Comparison of ENCODE assay signal across 15 mouse cellular contexts in the genomic region with DNA sequence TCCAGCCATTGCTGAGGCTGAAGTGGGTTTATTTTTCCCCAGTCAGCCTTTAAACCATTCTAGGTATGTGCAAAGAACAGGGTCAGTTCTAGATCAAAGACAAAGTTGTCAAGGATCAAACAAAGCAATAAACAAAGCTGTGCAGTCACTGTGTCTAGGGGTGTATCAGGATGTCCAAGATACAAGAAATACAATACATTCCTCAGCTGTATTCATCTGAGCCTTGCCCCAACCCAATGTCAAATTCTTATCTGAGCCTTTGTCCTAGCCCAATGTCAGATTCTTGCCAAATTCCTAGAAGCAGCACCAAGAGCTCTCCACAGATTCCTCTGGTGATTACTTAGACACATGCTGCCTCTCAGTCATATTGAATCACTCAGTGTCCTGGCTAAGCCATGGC.
"Had no signal": no experiment of that assay in that cellular context is flagged by ENCODE, and none has a peak within 500 bp of the region (broad histone marks: within the 10 kb centered on the region; RNA-seq: fewer than 3 reads in every experiment).

No protein-coding gene starts in this region.

- H3K4me1 ChIP-seq: neural tube, embryonic 15.5 days; stomach, embryonic 15.5 days had no signal

- H3K36me3 ChIP-seq: neural tube, embryonic 15.5 days; stomach, embryonic 15.5 days had no signal

- DNase-seq: retina, postnatal 1 day; right cerebral cortex, adult 18-20 months; right cerebral cortex, postnatal 14 days; right cerebral cortex, postnatal 25 days; right cerebral cortex, postnatal 4 days; spleen, adult 18-20 months; thymus, adult 18-20 months; thymus, adult 2 months; thymus, postnatal 14 days; thymus, postnatal 25 days; thymus, postnatal 36 days; thymus, postnatal 4 days had no signal

- H3K4me2 ChIP-seq: neural tube, embryonic 15.5 days; stomach, embryonic 15.5 days had no signal

- H3K27me3 ChIP-seq: neural tube, embryonic 15.5 days; stomach, embryonic 15.5 days had no signal

- H3K4me3 ChIP-seq: neural tube, embryonic 15.5 days; stomach, embryonic 15.5 days had no signal

- H3K9ac ChIP-seq: neural tube, embryonic 15.5 days; stomach, embryonic 15.5 days had no signal

- H3K9me3 ChIP-seq: stomach, embryonic 15.5 days had no signal

- H3K27ac ChIP-seq: neural tube, embryonic 15.5 days; stomach, embryonic 15.5 days; stomach, postnatal 0 days had no signal
